Mouse (Mus musculus) limb, embryonic 11.5 days (tissue): ENCODE data around the gene BC048562. TPM values are rescaled to one million over a fixed set of nuclear protein-coding genes. Genes with fewer than 3 reads are reported as not detected.
A peak's percentile ranks its signal among the peaks of the same experiment; 100 is the strongest.

Source experiments
- ATAC-seq: fragments of 200-750 bp; cut with Nextera tagmentation; 2 replicates; pipeline ENCODE4 v1.8.0; 2017; ENCODE audit warnings: low read depth; ENCODE audit not compliant: insufficient number of reproducible peaks, low FRiP score, low TSS enrichment
- DNase-seq: peaks from one replicate; pipeline ENCODE4 v3.0.0-alpha.2; 2015; ENCODE audit warnings: low spot score
- H3K27ac ChIP-seq: fragments of 300-500 bp; sonication (generic); replicated peaks from 2 replicates; pipeline ENCODE4 v1.5.1; 2014; ENCODE audit warnings: low read depth, mild to moderate bottlenecking, low read length
- H3K27me3 ChIP-seq: fragments of 300-500 bp; sonication (generic); 2 replicates; pipeline ENCODE4 v1.6.1; 2014; ENCODE audit warnings: mild to moderate bottlenecking, low read length, mixed read lengths; ENCODE audit not compliant: control insufficient read depth, insufficient read depth
- H3K36me3 ChIP-seq: fragments of 300-500 bp; sonication (generic); 2 replicates; pipeline ENCODE4 v1.6.1; 2014; ENCODE audit warnings: mild to moderate bottlenecking, low read length, moderate library complexity, mixed read lengths; ENCODE audit not compliant: control insufficient read depth, insufficient read depth
- H3K4me1 ChIP-seq: fragments of 300-500 bp; sonication (generic); 2 replicates; pipeline ENCODE4 v1.6.1; 2014; ENCODE audit warnings: low read length, mixed read lengths; ENCODE audit not compliant: control insufficient read depth, insufficient read depth
- H3K4me2 ChIP-seq: fragments of 300-500 bp; sonication (generic); 2 replicates; pipeline ENCODE4 v1.6.1; 2014; ENCODE audit warnings: low read depth, mild to moderate bottlenecking, moderate library complexity; ENCODE audit not compliant: severe bottlenecking
- H3K4me3 ChIP-seq: fragments of 300-500 bp; sonication (generic); 2 replicates; pipeline ENCODE4 v1.5.1; 2014; ENCODE audit warnings: low read depth, low read length
- H3K9ac ChIP-seq: fragments of 300-500 bp; sonication (generic); 2 replicates; pipeline ENCODE4 v1.6.1; 2014; ENCODE audit warnings: mild to moderate bottlenecking, low read length
- H3K9me3 ChIP-seq: fragments of 300-500 bp; sonication (generic); 2 replicates; pipeline ENCODE4 v1.6.1; 2016; ENCODE audit warnings: low read length; ENCODE audit not compliant: control insufficient read depth
- WGBS: fragments of 180-500 bp; shearing (Covaris S2); extraction: QIAGEN DNeasy Blood & Tissue Kit; methylation state at CpG from one replicate; pipeline ENCODE4 v1.1.7; 2014; 5-methylcytosine and 5-hydroxymethylcytosine counted together
- polyA plus RNA-seq: library from polyadenylated mRNA; unstranded; fragments of >200 nt; fragmentation: Nextera tagmentation; extraction: Ambion mirVana; gene quantifications from 2 replicates; pipeline ENCODE4 v1.2.1, GENCODE M21; 2014

BC048562 gene
- polyA plus RNA-seq, 1 experiment from 2014 or later, result not detected

GRCm38 (mm10) chr9:108439176-108439575 lies 2.9 kb downstream of the BC048562 start:
- H3K4me3 ChIP-seq, result no peak overlapping the region
- no peak overlapping the region for H3K9ac ChIP-seq
- H3K27me3 ChIP-seq, result no peaks in the 10 kb centered on the region
- DNase-seq (no peak), ATAC-seq (no peak)
- H3K4me1 ChIP-seq, result no peaks in the 10 kb centered on the region
- no peaks in the 10 kb centered on the region for H3K36me3 ChIP-seq
- no peak overlapping the region for H3K4me2 ChIP-seq
- 85% methylated on average over 6 of the region's 6 CpGs for WGBS
- H3K27ac ChIP-seq, result no peak overlapping the region
- H3K9me3 ChIP-seq, result no peaks in the 10 kb centered on the region

GRCm38 (mm10) chr9:108440485-108440884 lies 4.2 kb downstream of the BC048562 start:
- DNase-seq (no peak), ATAC-seq (no peak)
- no peak overlapping the region for H3K27ac ChIP-seq
- no peak overlapping the region for H3K4me3 ChIP-seq
- H3K36me3 ChIP-seq, result no peaks in the 10 kb centered on the region
- H3K9ac ChIP-seq, result no peak overlapping the region
- H3K9me3 ChIP-seq, result no peaks in the 10 kb centered on the region
- 80% methylated on average over 5 of the region's 5 CpGs for WGBS
- H3K4me2 ChIP-seq, result no peak overlapping the region
- no peaks in the 10 kb centered on the region for H3K27me3 ChIP-seq
- no peaks in the 10 kb centered on the region for H3K4me1 ChIP-seq

GRCm38 (mm10) chr9:108441236-108441919 lies 5.1 kb downstream of the BC048562 start:
- no peaks in the 10 kb centered on the region for H3K27me3 ChIP-seq
- no peak for ATAC-seq
- no peak overlapping the region for H3K4me3 ChIP-seq
- no peak for DNase-seq
- no peaks in the 10 kb centered on the region for H3K4me1 ChIP-seq
- H3K4me2 ChIP-seq, result no peak overlapping the region
- H3K27ac ChIP-seq, result no peak overlapping the region
- H3K36me3 ChIP-seq, result no peaks in the 10 kb centered on the region
- no peaks in the 10 kb centered on the region for H3K9me3 ChIP-seq
- no peak overlapping the region for H3K9ac ChIP-seq
- 93% methylated on average over 11 of the region's 11 CpGs for WGBS

- Histone ChIP-seq H3K9ac (no peak overlapping the region), H3K36me3 (no peaks in the 10 kb centered on the region), H3K4me2 (no peak overlapping the region), H3K4me1 (peaks cover 6% of the 10 kb centered on the region), H3K27me3 (no peaks in the 10 kb centered on the region), H3K27ac (no peak overlapping the region), H3K9me3 (no peaks in the 10 kb centered on the region), H3K4me3 (no peak overlapping the region)
- DNase-seq, result no peak
- 67% methylated on average over 9 of the region's 9 CpGs for WGBS
- ATAC-seq, result no peak
These were observed 8.8 kb downstream of the BC048562 start for GRCm38 (mm10) chr9:108445125-108445524.

GRCm38 (mm10) chr9:108449860-108450259 lies 13.6 kb downstream of the BC048562 start:
- Histone ChIP-seq H3K4me1 (peaks cover 19% of the 10 kb centered on the region), H3K27ac (no peak overlapping the region; the same call in 1 of the 2 replicates), H3K9ac (no peak overlapping the region), H3K27me3 (no peaks in the 10 kb centered on the region), H3K9me3 (no peaks in the 10 kb centered on the region), H3K4me3 (no peak overlapping the region), H3K4me2 (peak overlapping the region; percentile 17; the same call in 1 of the 2 replicates), H3K36me3 (no peaks in the 10 kb centered on the region)
- ATAC-seq (no peak), DNase-seq (peak; percentile 66)
- WGBS, result 57% methylated on average over 4 of the region's 4 CpGs

- Histone ChIP-seq H3K9me3 (no peaks in the 10 kb centered on the region), H3K36me3 (no peaks in the 10 kb centered on the region), H3K27me3 (no peaks in the 10 kb centered on the region), H3K9ac (peak overlapping the region; percentile 17; the same call in 1 of the 2 replicates), H3K27ac (no peak overlapping the region; the same call in 1 of the 2 replicates), H3K4me3 (no peak overlapping the region), H3K4me2 (peak overlapping the region; percentile 95; the same call in 1 of the 2 replicates), H3K4me1 (peaks cover 19% of the 10 kb centered on the region)
- DNase-seq (no peak), ATAC-seq (peak; percentile 11)
- WGBS, result 77% methylated on average over 21 of the region's 21 CpGs
These were observed 14.2 kb downstream of the BC048562 start for GRCm38 (mm10) chr9:108450292-108451169.

GRCm38 (mm10) chr9:108451170-108451493 lies 14.8 kb downstream of the BC048562 start:
- Histone ChIP-seq H3K4me2 (peak overlapping the region; percentile 95), H3K36me3 (no peaks in the 10 kb centered on the region), H3K9ac (peak overlapping the region; percentile 17; the same call in 1 of the 2 replicates), H3K27ac (no peak overlapping the region), H3K4me3 (peak overlapping the region; percentile 50; the same call in 1 of the 2 replicates), H3K9me3 (no peaks in the 10 kb centered on the region), H3K27me3 (no peaks in the 10 kb centered on the region), H3K4me1 (peaks cover 19% of the 10 kb centered on the region)
- WGBS, result 89% methylated on average over 6 of the region's 6 CpGs
- ATAC-seq (no peak), DNase-seq (no peak)

GRCm38 (mm10) chr9:108451519-108452160 lies 15.4 kb downstream of the BC048562 start:
- H3K27ac ChIP-seq, result no peak overlapping the region
- peak overlapping the region; percentile 50 for H3K4me3 ChIP-seq
- 50% methylated on average over 6 of the region's 6 CpGs for WGBS
- DNase-seq, result no peak
- H3K9ac ChIP-seq, result peak overlapping the region; percentile 67
- H3K4me2 ChIP-seq, result peak overlapping the region; percentile 95
- H3K27me3 ChIP-seq, result no peaks in the 10 kb centered on the region
- 0 out of 2 replicates have a peak, but pooled peaks have one; percentile 1 for ATAC-seq
- H3K4me1 ChIP-seq, result peaks cover 19% of the 10 kb centered on the region
- no peaks in the 10 kb centered on the region for H3K36me3 ChIP-seq
- no peaks in the 10 kb centered on the region for H3K9me3 ChIP-seq
